ENCODE assay signal across 32 mouse cellular contexts in the genomic region with DNA sequence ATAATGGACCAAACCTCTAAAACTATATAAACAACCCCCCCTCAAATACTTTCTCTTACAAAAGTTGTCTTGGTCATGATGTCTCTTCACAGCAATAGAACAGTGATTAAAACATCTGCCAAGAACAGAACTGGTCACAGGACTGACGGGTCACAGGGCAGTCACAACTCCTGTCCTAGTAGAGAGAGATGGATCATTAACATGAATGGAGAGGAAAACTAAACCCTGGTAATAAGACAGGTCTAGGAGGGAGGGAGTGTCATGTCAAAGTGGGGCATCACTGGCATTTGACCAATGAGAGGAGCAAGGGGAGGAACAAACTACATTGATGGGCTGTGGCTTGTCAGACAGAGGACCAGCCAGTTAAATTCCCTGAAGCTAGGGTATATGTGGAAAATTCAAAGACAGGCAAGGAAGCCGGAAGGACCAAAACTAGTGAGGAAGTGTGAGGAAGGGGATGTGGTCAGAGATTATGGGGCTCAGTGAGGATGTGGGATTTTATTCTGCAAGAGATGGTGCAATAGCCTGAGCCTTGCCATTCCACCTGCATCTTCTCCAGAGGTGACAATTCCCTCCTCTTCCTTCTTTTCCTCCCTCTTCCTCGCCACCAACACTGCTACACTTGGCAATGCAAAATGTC.
DNase-seq lines count a peak whose midpoint lies in the region; ATAC-seq and TF ChIP-seq lines count a peak whose summit lies in the region.
"Had no signal": no experiment of that assay in that cellular context is flagged by ENCODE, and none has a peak within 500 bp of the region (broad histone marks: within the 10 kb centered on the region; RNA-seq: fewer than 3 reads in every experiment).

No protein-coding gene starts in this region.

- no peak for TF ChIP-seq CTCF in kidney, adult 2 months (conservative IDR thresholded peaks at IDR 0.05; ENCODE audit: insufficient read depth, insufficient read length, low read depth, low read length)

- no peak overlapping the region for H3K4me2 ChIP-seq in kidney, embryonic 15.5 days
- H3K4me2 ChIP-seq: embryonic facial prominence, embryonic 15.5 days; forebrain, embryonic 12.5 days; heart, embryonic 15.5 days; hindbrain, embryonic 13.5 days; midbrain, embryonic 12.5 days; neural tube, embryonic 12.5 days had no signal

- TF ChIP-seq POLR2A in kidney, adult 2 months (IDR thresholded peaks at IDR 0.05; ENCODE audit: low read depth, low read length) = no peak

- no peaks in the 10 kb centered on the region for H3K9me3 ChIP-seq in kidney, embryonic 15.5 days (replicated peaks)
- H3K9me3 ChIP-seq in megakaryocyte, embryonic 14.5 days = 0 out of 2 replicates have a peak, but pooled peaks cover 7% of the 10 kb centered on the region
- H3K9me3 ChIP-seq: embryonic facial prominence, embryonic 10.5 days; embryonic facial prominence, embryonic 15.5 days; forebrain, embryonic 12.5 days; heart, embryonic 10.5 days; heart, embryonic 15.5 days; hindbrain, embryonic 13.5 days; midbrain, embryonic 12.5 days; neural tube, embryonic 12.5 days had no signal

- no peak overlapping the region for H3K4me3 ChIP-seq in kidney, adult 2 months (ENCODE audit: insufficient read depth, low read depth, low read length)
- no peak overlapping the region for H3K4me3 ChIP-seq in kidney, embryonic 15.5 days (replicated peaks)
- H3K4me3 ChIP-seq in megakaryocyte, embryonic 14.5 days (replicated peaks) = peak overlapping the region; percentile 1
- H3K4me3 ChIP-seq: embryonic facial prominence, embryonic 10.5 days; embryonic facial prominence, embryonic 15.5 days; forebrain, embryonic 12.5 days; heart, embryonic 10.5 days; heart, embryonic 15.5 days; hindbrain, embryonic 13.5 days; layer of hippocampus, adult 2 months; midbrain, embryonic 12.5 days; myocyte; neural tube, embryonic 12.5 days had no signal

- H3K9ac ChIP-seq in kidney, embryonic 15.5 days = no peak overlapping the region
- H3K9ac ChIP-seq: embryonic facial prominence, embryonic 15.5 days; forebrain, embryonic 12.5 days; heart, embryonic 15.5 days; hindbrain, embryonic 13.5 days; liver, embryonic 14.5 days; midbrain, embryonic 12.5 days; neural tube, embryonic 12.5 days had no signal

- H3K27ac ChIP-seq in kidney, adult 2 months (ENCODE audit: insufficient read depth, low read depth, low read length) = peak overlapping the region; percentile 35; the same call in 1 of the 2 replicates
- H3K27ac ChIP-seq in kidney, embryonic 15.5 days = no peak overlapping the region
- H3K27ac ChIP-seq: embryonic facial prominence, embryonic 10.5 days; embryonic facial prominence, embryonic 15.5 days; forebrain, embryonic 12.5 days; heart, embryonic 10.5 days; heart, embryonic 15.5 days; hindbrain, embryonic 13.5 days; layer of hippocampus, adult 2 months; liver, embryonic 14.5 days; midbrain, embryonic 12.5 days; neural tube, embryonic 12.5 days; stomach, postnatal 0 days had no signal

- no peak for ATAC-seq in kidney, embryonic 15.5 days (replicated peaks; ENCODE audit: low FRiP score)
- ATAC-seq in granulocyte monocyte progenitor cell, adult 5-6 weeks (replicated peaks; ENCODE audit: poor library complexity, severe bottlenecking) = peak; percentile 92
- ATAC-seq: intestine, embryonic 16.5 days had no signal

- no peaks in the 10 kb centered on the region for H3K27me3 ChIP-seq in kidney, adult 2 months (replicated peaks; ENCODE audit: control insufficient read depth, insufficient read depth, low read length)
- no peaks in the 10 kb centered on the region for H3K27me3 ChIP-seq in kidney, embryonic 15.5 days
- H3K27me3 ChIP-seq in megakaryocyte, embryonic 14.5 days (replicated peaks) = peaks cover 10% of the 10 kb centered on the region
- H3K27me3 ChIP-seq: embryonic facial prominence, embryonic 15.5 days; forebrain, embryonic 12.5 days; heart, embryonic 15.5 days; hindbrain, embryonic 13.5 days; midbrain, embryonic 12.5 days; neural tube, embryonic 12.5 days had no signal

- peaks cover 11% of the 10 kb centered on the region for H3K4me1 ChIP-seq in kidney, adult 2 months (ENCODE audit: control insufficient read depth, insufficient read depth, low read length)
- H3K4me1 ChIP-seq in kidney, embryonic 15.5 days = peaks cover 19% of the 10 kb centered on the region
- H3K4me1 ChIP-seq in megakaryocyte, embryonic 14.5 days = peaks cover 5% of the 10 kb centered on the region; the same call in 1 of the 2 replicates

- DNase-seq in kidney, adult 2 months = peak; percentile 73
- peak; percentile 2 for DNase-seq in 416B (ENCODE audit: low read depth)
- no peak for DNase-seq in lung, postnatal 14 days
- no peak for DNase-seq in cerebellum, postnatal 36 days
- DNase-seq: adrenal gland, postnatal 36 days; B cell, adult 2 months; cerebellum, adult 18-20 months; cerebellum, postnatal 10 days; gastrocnemius, postnatal 10 days; heart, postnatal 36 days; left cerebral cortex, postnatal 4 days; lung, adult 2 months; lung, postnatal 10 days; right cerebral cortex, adult 18-20 months; thymus, adult 18-20 months; thymus, postnatal 36 days had no signal

- no peaks in the 10 kb centered on the region for H3K36me3 ChIP-seq in kidney, adult 2 months (ENCODE audit: control insufficient read depth, insufficient read depth, low read length)
- peaks cover 6% of the 10 kb centered on the region for H3K36me3 ChIP-seq in kidney, embryonic 15.5 days
- H3K36me3 ChIP-seq in megakaryocyte, embryonic 14.5 days (replicated peaks; ENCODE audit: low read length) = no peaks in the 10 kb centered on the region
- H3K36me3 ChIP-seq: embryonic facial prominence, embryonic 10.5 days; embryonic facial prominence, embryonic 15.5 days; forebrain, embryonic 12.5 days; heart, embryonic 10.5 days; heart, embryonic 15.5 days; midbrain, embryonic 12.5 days; neural tube, embryonic 12.5 days had no signal

- WGBS in kidney, adult 2 months = 67% methylated on average over 3 of the region's 3 CpGs
- WGBS in kidney, embryonic 15.5 days = 78% methylated on average over 3 of the region's 3 CpGs

Comparison
In these comparisons a context has a peak if more than half of its experiments do, and no peak if none do; other contexts are left out.
1. DNase-seq: peak in kidney, adult 2 months (single experiment) and 416B (single experiment); none in lung, postnatal 14 days (single experiment) and cerebellum, postnatal 36 days (0 of 2).